ENCODE assay signal across 27 mouse cellular contexts in the genomic region with DNA sequence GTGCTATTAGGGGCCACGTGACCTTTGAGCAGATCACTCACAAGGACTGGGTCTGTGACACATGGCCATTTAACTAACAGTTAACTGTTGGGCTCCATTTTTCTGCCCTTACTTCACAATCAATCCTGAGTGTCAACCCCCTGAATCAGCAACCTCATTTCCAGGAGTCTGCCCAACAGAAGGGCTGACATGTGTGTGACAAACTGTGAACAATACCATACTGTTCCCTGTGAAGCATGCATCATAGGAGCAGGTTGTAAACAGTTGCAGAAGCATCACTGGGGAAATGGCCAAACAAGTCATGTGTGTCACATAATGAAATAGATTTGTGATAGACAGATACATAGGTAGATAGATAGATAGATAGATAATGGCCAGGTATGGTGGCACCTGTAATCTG. TPM values are rescaled to one million over a fixed set of nuclear protein-coding genes. Genes with fewer than 3 reads are reported as not detected.
DNase-seq lines count a peak whose midpoint lies in the region; ATAC-seq and TF ChIP-seq lines count a peak whose summit lies in the region.
"Had no signal": no experiment of that assay in that cellular context is flagged by ENCODE, and none has a peak within 500 bp of the region (broad histone marks: within the 10 kb centered on the region; RNA-seq: fewer than 3 reads in every experiment).

No protein-coding gene starts in this region.

- DNase-seq in forebrain, postnatal 0 days, result peak; percentile 2
- DNase-seq in layer of hippocampus, adult 2 months (ENCODE audit: low spot score in 2 of 2), result peak; percentile 7 to 24
- DNase-seq in layer of hippocampus, adult 9-11 months, result no peak
- peak; percentile 5 for DNase-seq in brain, adult 2 months (ENCODE audit: low read depth, low spot score)
- DNase-seq: adrenal gland, adult 8-10 months; adrenal gland, postnatal 14 days; adrenal gland, postnatal 36 days; B cell, adult 2 months; cerebellum, adult 11 months; cerebellum, adult 18-20 months; cerebellum, adult 8-10 months; cerebellum, adult 9-11 months; cerebellum, postnatal 14 days; cerebellum, postnatal 36 days; embryo, embryonic 11 days had no signal

- H3K9ac ChIP-seq in forebrain, postnatal 0 days, result no peak overlapping the region
- no peak overlapping the region for H3K9ac ChIP-seq in forebrain, embryonic 15.5 days (replicated peaks)
- H3K9ac ChIP-seq: embryonic facial prominence, embryonic 13.5 days; embryonic facial prominence, embryonic 15.5 days; forebrain, embryonic 12.5 days had no signal

- H3K9me3 ChIP-seq in forebrain, postnatal 0 days (ENCODE audit: low read length), result no peaks in the 10 kb centered on the region
- no peaks in the 10 kb centered on the region for H3K9me3 ChIP-seq in forebrain, embryonic 15.5 days
- H3K9me3 ChIP-seq: embryonic facial prominence, embryonic 13.5 days; embryonic facial prominence, embryonic 15.5 days; forebrain, embryonic 10.5 days; forebrain, embryonic 12.5 days; G1E had no signal

- WGBS in forebrain, postnatal 0 days, result 92% methylated on average over 1 of the region's 1 CpGs
- 94% methylated on average over 1 of the region's 1 CpGs for WGBS in forebrain, embryonic 15.5 days

- no peak overlapping the region for H3K4me2 ChIP-seq in forebrain, postnatal 0 days (ENCODE audit: low read depth)
- H3K4me2 ChIP-seq in forebrain, embryonic 15.5 days (replicated peaks), result no peak overlapping the region
- H3K4me2 ChIP-seq: embryonic facial prominence, embryonic 13.5 days; embryonic facial prominence, embryonic 15.5 days; forebrain, embryonic 12.5 days had no signal

- H3K4me1 ChIP-seq in forebrain, postnatal 0 days (ENCODE audit: insufficient read depth), result no peaks in the 10 kb centered on the region
- no peaks in the 10 kb centered on the region for H3K4me1 ChIP-seq in forebrain, embryonic 15.5 days

- H3K36me3 ChIP-seq in forebrain, postnatal 0 days (ENCODE audit: insufficient read depth), result 0 out of 2 replicates have a peak, but pooled peaks cover 6% of the 10 kb centered on the region
- H3K36me3 ChIP-seq in forebrain, embryonic 15.5 days, result no peaks in the 10 kb centered on the region

- no peak overlapping the region for H3K27ac ChIP-seq in forebrain, postnatal 0 days (ENCODE audit: low read depth, low read length)
- no peak overlapping the region for H3K27ac ChIP-seq in forebrain, embryonic 15.5 days (replicated peaks)
- H3K27ac ChIP-seq in layer of hippocampus, adult 2 months, result no peak overlapping the region
- H3K27ac ChIP-seq: embryonic facial prominence, embryonic 13.5 days; embryonic facial prominence, embryonic 15.5 days; forebrain, embryonic 10.5 days; forebrain, embryonic 12.5 days had no signal

- TF ChIP-seq CTCF in forebrain, postnatal 0 days (IDR thresholded peaks at IDR 0.05; ENCODE audit: low read depth), result no peak
- no peak for TF ChIP-seq CTCF in layer of hippocampus, adult 2 months (conservative IDR thresholded peaks at IDR 0.05)

- H3K4me3 ChIP-seq in forebrain, postnatal 0 days (ENCODE audit: low read depth, low read length), result no peak overlapping the region
- H3K4me3 ChIP-seq in forebrain, embryonic 15.5 days, result no peak overlapping the region
- no peak overlapping the region for H3K4me3 ChIP-seq in layer of hippocampus, adult 2 months
- H3K4me3 ChIP-seq: embryonic facial prominence, embryonic 13.5 days; embryonic facial prominence, embryonic 15.5 days; erythroblast, embryonic 14.5 days; forebrain, embryonic 10.5 days; forebrain, embryonic 12.5 days had no signal

- no peak for ATAC-seq in forebrain, postnatal 0 days
- no peak for ATAC-seq in forebrain, embryonic 15.5 days (replicated peaks)
- ATAC-seq: activated CD4-positive, CD25-positive, alpha-beta regulatory T cell, adult 4 months; CD4-positive, CD25-positive, alpha-beta regulatory T cell, adult 4 months; forebrain, embryonic 14.5 days; Patski had no signal

- H3K27me3 ChIP-seq in forebrain, postnatal 0 days (ENCODE audit: insufficient read depth, low read length), result no peaks in the 10 kb centered on the region
- no peaks in the 10 kb centered on the region for H3K27me3 ChIP-seq in forebrain, embryonic 15.5 days
- H3K27me3 ChIP-seq: CH12.LX; embryonic facial prominence, embryonic 13.5 days; embryonic facial prominence, embryonic 15.5 days; forebrain, embryonic 12.5 days; Patski had no signal

RNA-seq across cellular contexts. Expression of a gene that starts 40.9 kb away (rescaled TPM):
- total RNA-seq in forebrain, postnatal 0 days (2014; rRNA removed), result 6.8 and 10.0 TPM in 2 replicates
- 4.6 and 4.9 TPM in 2 replicates for polyA plus RNA-seq in forebrain, postnatal 0 days (2015; fragmentation: Nextera tagmentation; extraction: Ambion mirVana)
- polyA plus RNA-seq in forebrain, embryonic 15.5 days (2015; fragmentation: Nextera tagmentation; extraction: Ambion mirVana), result 7.0 and 7.3 TPM in 2 replicates
- total RNA-seq in layer of hippocampus, adult 2 months (2021), result 10 to 100 TPM in 1 of 2 experiments, 1 to 10 TPM in 1; 8.5 to 10.8 TPM

RNA-seq across cellular contexts. Expression of a gene that starts 55.2 kb away (rescaled TPM):
- total RNA-seq in forebrain, postnatal 0 days (2014; rRNA removed), result 92.8 and 97.8 TPM in 2 replicates
- polyA plus RNA-seq in forebrain, postnatal 0 days (2015; fragmentation: Nextera tagmentation; extraction: Ambion mirVana), result 118 and 119 TPM in 2 replicates
- 153 and 154 TPM in 2 replicates for polyA plus RNA-seq in forebrain, embryonic 15.5 days (2015; fragmentation: Nextera tagmentation; extraction: Ambion mirVana)
- total RNA-seq in layer of hippocampus, adult 2 months (2021), result 10 to 100 TPM; 51.4 to 52.3 TPM
